Mouse (Mus musculus) gastrocnemius, postnatal 10 days (tissue): ENCODE measurements around the gene Hap1. TPM values are rescaled to one million over a fixed set of nuclear protein-coding genes. Genes with fewer than 3 reads are reported as not detected.
"Not testable (repeated sequence)": the region's sequence is repeated elsewhere in the genome, so short reads cannot be mapped to it uniquely, and the experiment has no call there.

ENCODE experiments used
- DNase-seq: peaks from one replicate; pipeline ENCODE4 v3.0.0; 2021; ENCODE audit warnings: mixed read lengths
- total RNA-seq, 2 experiments: library from RNA; stranded (reverse); gene quantifications; 2 replicates each; pipeline ENCODE4 v1.2.3; 2021

Hap1 gene
- total RNA-seq, 2 experiments from 2014 or later = 0.73 to 1.3 TPM

GRCm38 (mm10) chr11:100355151-100355951, 577 bp downstream of the Hap1 start:
- peak; percentile 27 for DNase-seq

GRCm38 (mm10) chr11:100352076-100352857, 3.7 kb downstream of the Hap1 start:
- DNase-seq = no peak

- DNase-seq = no peak
These were observed 11.7 kb downstream of the Hap1 start for GRCm38 (mm10) chr11:100344269-100344668.

- no peak for DNase-seq
These were observed 20.2 kb downstream of the Hap1 start for GRCm38 (mm10) chr11:100335731-100336130.

GRCm38 (mm10) chr11:100333944-100334457, 21.9 kb downstream of the Hap1 start, which contains the start of gene Gast:
Gene Gast, plus strand, starts transcription at chr11:100334407.
- DNase-seq = no peak

GRCm38 (mm10) chr11:100332766-100333515, 23.0 kb downstream of the Hap1 start:
- no peak for DNase-seq

- DNase-seq = not testable (repeated sequence)
These were observed 25.0 kb downstream of the Hap1 start for GRCm38 (mm10) chr11:100330816-100331375.

GRCm38 (mm10) chr11:100330235-100330634, 25.7 kb downstream of the Hap1 start:
- no peak for DNase-seq

- DNase-seq = no peak
These were observed 28.2 kb downstream of the Hap1 start for GRCm38 (mm10) chr11:100327761-100328160.

- DNase-seq = no peak
These were observed 28.6 kb downstream of the Hap1 start for GRCm38 (mm10) chr11:100327316-100327715.

- no peak for DNase-seq
These were observed 30.8 kb downstream of the Hap1 start for GRCm38 (mm10) chr11:100325062-100325629.

GRCm38 (mm10) chr11:100323578-100323977, 32.4 kb downstream of the Hap1 start:
- DNase-seq = peak; percentile 66

GRCm38 (mm10) chr11:100322591-100323258, 33.2 kb downstream of the Hap1 start:
- DNase-seq = no peak

- DNase-seq = not testable (repeated sequence)
These were observed 34.2 kb downstream of the Hap1 start for GRCm38 (mm10) chr11:100321479-100322305.

- not testable (repeated sequence) for DNase-seq
These were observed 35.1 kb downstream of the Hap1 start for GRCm38 (mm10) chr11:100320701-100321410.

GRCm38 (mm10) chr11:100320172-100320630, 35.7 kb downstream of the Hap1 start:
- peak; percentile 93 for DNase-seq

- peak; percentile 100 for DNase-seq
These were observed 36.3 kb downstream of the Hap1 start, which contains the start of gene Eif1 for GRCm38 (mm10) chr11:100319492-100320171. Gene Eif1, plus strand, starts transcription at chr11:100319885.
